In genomic region chr2:30779241-30779640, GRCm38 (mm10) we compare ENCODE assay signal across 11 mouse cellular contexts. TPM values are rescaled to one million over a fixed set of nuclear protein-coding genes. Genes with fewer than 3 reads are reported as not detected.
DNase-seq lines count a peak whose midpoint lies in the region; ATAC-seq lines count a peak whose summit lies in the region.
"Had no signal": no experiment of that assay in that cellular context is flagged by ENCODE, and none has a peak within 500 bp of the region (broad histone marks: within the 10 kb centered on the region; RNA-seq: fewer than 3 reads in every experiment).

No protein-coding gene starts in this region.

- no peaks in the 10 kb centered on the region for H3K9me3 ChIP-seq in lung, embryonic 15.5 days
- H3K9me3 ChIP-seq in kidney, embryonic 16.5 days (ENCODE audit: low read length): no peaks in the 10 kb centered on the region
- no peaks in the 10 kb centered on the region for H3K9me3 ChIP-seq in neural tube, embryonic 11.5 days (ENCODE audit: control insufficient read depth, low read length)

- no peak for DNase-seq in lung, postnatal 25 days (ENCODE audit: low spot score)
- peak; percentile 73 for DNase-seq in neural tube, embryonic 11.5 days (ENCODE audit: low spot score)
- DNase-seq in urinary bladder, postnatal 25 days (ENCODE audit: low spot score): no peak
- no peak for DNase-seq in spleen, postnatal 10 days (ENCODE audit: low spot score in 2 of 2)
- no peak for DNase-seq in left cerebral cortex, postnatal 14 days (ENCODE audit: low spot score in 2 of 2)
- DNase-seq: heart, postnatal 36 days; right cerebral cortex, adult 18-20 months had no signal

- no peaks in the 10 kb centered on the region for H3K36me3 ChIP-seq in lung, embryonic 15.5 days
- H3K36me3 ChIP-seq in kidney, embryonic 16.5 days (ENCODE audit: insufficient read depth, low read length): no peaks in the 10 kb centered on the region
- H3K36me3 ChIP-seq in neural tube, embryonic 11.5 days (ENCODE audit: control insufficient read depth, insufficient read depth, low read length): no peaks in the 10 kb centered on the region

- 0 out of 2 replicates have a peak overlapping the region, but pooled peaks have one; percentile 10 for H3K27ac ChIP-seq in lung, embryonic 15.5 days
- peak overlapping the region; percentile 7; the same call in 1 of the 2 replicates for H3K27ac ChIP-seq in brown adipose tissue, adult 24 weeks (replicated peaks; ENCODE audit: low read depth, low read length)
- peak overlapping the region; percentile 63 for H3K27ac ChIP-seq in kidney, embryonic 16.5 days (ENCODE audit: low read length)
- H3K27ac ChIP-seq in neural tube, embryonic 11.5 days (ENCODE audit: low read depth, low read length): peak overlapping the region; percentile 63; the same call in 1 of the 2 replicates

- no peaks in the 10 kb centered on the region for H3K27me3 ChIP-seq in lung, embryonic 15.5 days
- no peaks in the 10 kb centered on the region for H3K27me3 ChIP-seq in kidney, embryonic 16.5 days (ENCODE audit: insufficient read depth, low read length)
- H3K27me3 ChIP-seq in neural tube, embryonic 11.5 days (ENCODE audit: control insufficient read depth, insufficient read depth, low read length): no peaks in the 10 kb centered on the region

- peaks cover 16% of the 10 kb centered on the region for H3K4me1 ChIP-seq in lung, embryonic 15.5 days
- H3K4me1 ChIP-seq in brown adipose tissue, adult 24 weeks (ENCODE audit: control insufficient read depth, insufficient read depth, insufficient read length, low read length): peaks cover 8% of the 10 kb centered on the region
- peaks cover 29% of the 10 kb centered on the region for H3K4me1 ChIP-seq in kidney, embryonic 16.5 days (ENCODE audit: insufficient read depth, low read length)
- H3K4me1 ChIP-seq in neural tube, embryonic 11.5 days (ENCODE audit: control insufficient read depth, insufficient read depth, low read length): peaks cover 17% of the 10 kb centered on the region

- intact Hi-C loops in left cerebral cortex, postnatal 14 days (cut with DNase I): no loop called here

- H3K9ac ChIP-seq in lung, embryonic 15.5 days: no peak overlapping the region
- H3K9ac ChIP-seq in kidney, embryonic 16.5 days (replicated peaks; ENCODE audit: low read length): peak overlapping the region; percentile 41; the same call in 1 of the 2 replicates
- H3K9ac ChIP-seq in neural tube, embryonic 11.5 days (ENCODE audit: low read length): no peak overlapping the region

- no peak overlapping the region for H3K4me3 ChIP-seq in lung, embryonic 15.5 days
- no peak overlapping the region for H3K4me3 ChIP-seq in brown adipose tissue, adult 24 weeks (ENCODE audit: insufficient read depth, low read depth, low read length)
- H3K4me3 ChIP-seq in kidney, embryonic 16.5 days (ENCODE audit: low read length): no peak overlapping the region
- H3K4me3 ChIP-seq in neural tube, embryonic 11.5 days (ENCODE audit: low read depth, low read length): no peak overlapping the region

- WGBS in lung, embryonic 15.5 days: 3% methylated on average over 5 of the region's 5 CpGs
- 5% methylated on average over 5 of the region's 5 CpGs for WGBS in kidney, embryonic 16.5 days
- under 1% methylated on average over 5 of the region's 5 CpGs for WGBS in neural tube, embryonic 11.5 days

- ATAC-seq in lung, embryonic 15.5 days (ENCODE audit: borderline replicate concordance, extremely low read depth, low FRiP score, low TSS enrichment): no peak
- peak; percentile 75 for ATAC-seq in kidney, embryonic 16.5 days (ENCODE audit: low FRiP score, low TSS enrichment)
- ATAC-seq in neural tube, embryonic 11.5 days (ENCODE audit: insufficient read depth, low FRiP score, low TSS enrichment): no peak

- no peak overlapping the region for H3K4me2 ChIP-seq in lung, embryonic 15.5 days
- H3K4me2 ChIP-seq in kidney, embryonic 16.5 days (replicated peaks; ENCODE audit: low read depth, low read length): no peak overlapping the region
- H3K4me2 ChIP-seq in neural tube, embryonic 11.5 days (ENCODE audit: low read depth): no peak overlapping the region; the same call in 1 of the 2 replicates

RNA-seq across cellular contexts. Expression of gene 1700001O22Rik, which starts 24.2 kb away (rescaled TPM):
- 4.7 and 6.0 TPM in 2 replicates for polyA plus RNA-seq in lung, embryonic 15.5 days (2015; fragmentation: Nextera tagmentation; extraction: Ambion mirVana)
- polyA plus RNA-seq in brown adipose tissue, adult 24 weeks (2012; ENCODE audit: insufficient read depth, insufficient read length, missing spikeins): not detected in 2 replicates
- polyA plus RNA-seq in kidney, embryonic 16.5 days (2015; fragmentation: Nextera tagmentation; extraction: Ambion mirVana): 5.1 and 5.2 TPM in 2 replicates
- polyA plus RNA-seq in neural tube, embryonic 11.5 days (2014; fragmentation: Nextera tagmentation; extraction: Ambion mirVana): 1.8 and 2.5 TPM in 2 replicates
- 1 to 10 TPM; 2.4 to 3.6 TPM for total RNA-seq in left cerebral cortex, postnatal 14 days (2021)

RNA-seq across cellular contexts. Expression of gene Ntmt1, which starts 28.4 kb away (rescaled TPM):
- 82.9 and 87.2 TPM in 2 replicates for polyA plus RNA-seq in lung, embryonic 15.5 days (2015; fragmentation: Nextera tagmentation; extraction: Ambion mirVana)
- polyA plus RNA-seq in brown adipose tissue, adult 24 weeks (2012; ENCODE audit: insufficient read depth, insufficient read length, missing spikeins): 14.6 and 22.2 TPM in 2 replicates
- 92.9 and 94.9 TPM in 2 replicates for polyA plus RNA-seq in kidney, embryonic 16.5 days (2015; fragmentation: Nextera tagmentation; extraction: Ambion mirVana)
- 110 and 111 TPM in 2 replicates for polyA plus RNA-seq in neural tube, embryonic 11.5 days (2014; fragmentation: Nextera tagmentation; extraction: Ambion mirVana)
- 10 to 100 TPM; 39.6 to 40.7 TPM for total RNA-seq in left cerebral cortex, postnatal 14 days (2021)

RNA-seq across cellular contexts. Expression of gene Asb6, which starts 50.9 kb away (rescaled TPM):
- 31.8 and 34.0 TPM in 2 replicates for polyA plus RNA-seq in lung, embryonic 15.5 days (2015; fragmentation: Nextera tagmentation; extraction: Ambion mirVana)
- polyA plus RNA-seq in brown adipose tissue, adult 24 weeks (2012; ENCODE audit: insufficient read depth, insufficient read length, missing spikeins): 4.3 and 5.6 TPM in 2 replicates
- polyA plus RNA-seq in kidney, embryonic 16.5 days (2015; fragmentation: Nextera tagmentation; extraction: Ambion mirVana): 39.0 and 42.7 TPM in 2 replicates
- polyA plus RNA-seq in neural tube, embryonic 11.5 days (2014; fragmentation: Nextera tagmentation; extraction: Ambion mirVana): 32.3 and 36.9 TPM in 2 replicates
- 10 to 100 TPM; 30.7 to 35.9 TPM for total RNA-seq in left cerebral cortex, postnatal 14 days (2021)

RNA-seq across cellular contexts. Expression of gene Prrx2, which starts 55.5 kb away (rescaled TPM):
- 9.7 and 12.5 TPM in 2 replicates for polyA plus RNA-seq in lung, embryonic 15.5 days (2015; fragmentation: Nextera tagmentation; extraction: Ambion mirVana)
- not detected in 2 replicates for polyA plus RNA-seq in brown adipose tissue, adult 24 weeks (2012; ENCODE audit: insufficient read depth, insufficient read length, missing spikeins)
- 7.7 and 8.0 TPM in 2 replicates for polyA plus RNA-seq in kidney, embryonic 16.5 days (2015; fragmentation: Nextera tagmentation; extraction: Ambion mirVana)
- polyA plus RNA-seq in neural tube, embryonic 11.5 days (2014; fragmentation: Nextera tagmentation; extraction: Ambion mirVana): 8.9 and 13.8 TPM in 2 replicates
- 1 to 10 TPM; 2.3 to 3.3 TPM for total RNA-seq in left cerebral cortex, postnatal 14 days (2021)
- total RNA-seq: megakaryocyte-erythroid progenitor cell, adult 5-6 weeks had no signal

Comparison
In these comparisons a context has a peak if more than half of its experiments do, and no peak if none do; other contexts are left out.
1. H3K27ac ChIP-seq: peak in every context shown above with its lines; median percentile 63 in kidney, embryonic 16.5 days; 63 in neural tube, embryonic 11.5 days; 10 in lung, embryonic 15.5 days; 7 in brown adipose tissue, adult 24 weeks.